Mouse (Mus musculus) liver, embryonic 14.5 days (tissue): ENCODE measurements around the gene Cox20. TPM values are rescaled to one million over a fixed set of nuclear protein-coding genes. Genes with fewer than 3 reads are reported as not detected.
"Not testable (repeated sequence)": the region's sequence is repeated elsewhere in the genome, so short reads cannot be mapped to it uniquely, and the experiment has no call there.

Experiments used
- ATAC-seq: fragments of 200-750 bp; cut with Nextera tagmentation; 2 replicates; pipeline ENCODE4 v1.8.0; 2017; ENCODE audit warnings: moderate number of reproducible peaks, mild to moderate bottlenecking, moderate library complexity; ENCODE audit not compliant: insufficient read depth
- DNase-seq, 3 experiments: peaks; one replicate each; pipeline ENCODE4 v3.0.0-alpha.2; 2012 to 2013; ENCODE audit warnings: low read depth in 3 of 3, low spot score in 3 of 3
- H3K27ac ChIP-seq: fragments of 300-500 bp; sonication (generic); 2 replicates; pipeline ENCODE4 v1.5.1; 2014; ENCODE audit warnings: moderate library complexity, mild to moderate bottlenecking, control low read depth, inconsistent platforms
- H3K27me3 ChIP-seq: fragments of 300-500 bp; sonication (generic); 2 replicates; pipeline ENCODE4 v1.6.1; 2014; ENCODE audit warnings: mild to moderate bottlenecking, low read length, moderate library complexity; ENCODE audit not compliant: control insufficient read depth, insufficient read depth
- H3K36me3 ChIP-seq: fragments of 300-500 bp; sonication (generic); replicated peaks from 2 replicates; pipeline ENCODE4 v1.6.1; 2014; ENCODE audit warnings: low read depth; ENCODE audit not compliant: control insufficient read depth, insufficient read depth
- H3K4me1 ChIP-seq, 2 experiments: fragments of 200-500 bp in 1 of 2; fragments of 300-500 bp in 1 of 2; sonication (generic) in 1 of 2; replicated peaks; 2 replicates each; pipeline ENCODE4 v1.6.1; 2012 to 2014; ENCODE audit warnings: antibody characterized with exemption in 1 of 2, inconsistent platforms in 1 of 2, low read length in 1 of 2; ENCODE audit not compliant: control insufficient read depth in 2 of 2, insufficient read depth in 2 of 2
- H3K4me2 ChIP-seq: fragments of 300-500 bp; sonication (generic); 2 replicates; pipeline ENCODE4 v1.6.1; 2014; ENCODE audit warnings: low read depth, mild to moderate bottlenecking, control low read depth, moderate library complexity
- H3K4me3 ChIP-seq, 2 experiments: fragments of 200-500 bp in 1 of 2; fragments of 300-500 bp in 1 of 2; sonication (generic) in 1 of 2; 2 replicates each; pipeline ENCODE4 v1.5.1; 2012 to 2014; ENCODE audit warnings: low read depth in 2 of 2, low read length in 2 of 2, mild to moderate bottlenecking in 2 of 2, control low read depth in 1 of 2, inconsistent platforms in 1 of 2, moderate library complexity in 1 of 2; ENCODE audit not compliant: insufficient read depth in 1 of 2
- H3K9ac ChIP-seq: fragments of 300-500 bp; sonication (generic); replicated peaks from 2 replicates; pipeline ENCODE4 v1.6.1; 2014; ENCODE audit warnings: mild to moderate bottlenecking, control low read depth, moderate library complexity
- H3K9me3 ChIP-seq: fragments of 300-500 bp; sonication (generic); 2 replicates; pipeline ENCODE4 v1.6.1; 2016; ENCODE audit warnings: low read length, mixed read lengths; ENCODE audit not compliant: control insufficient read depth
- CTCF ChIP-seq: IDR thresholded peaks from 2 replicates; pipeline ENCODE4 v1.5.1; 2016; ENCODE audit warnings: antibody characterized with exemption, low read depth, control low read depth
- EP300 ChIP-seq: IDR thresholded peaks from 2 replicates; pipeline ENCODE4 v1.6.1; 2016; ENCODE audit warnings: antibody characterized with exemption, low read depth
- WGBS: fragments of 180-500 bp; shearing (Covaris S2); extraction: QIAGEN DNeasy Blood & Tissue Kit; methylation state at CpG from one replicate; pipeline ENCODE4 v1.1.7; 2014; ENCODE audit not compliant: insufficient replicate concordance; 5-methylcytosine and 5-hydroxymethylcytosine counted together
- polyA plus RNA-seq, 2 experiments: library from polyadenylated mRNA; depleted of rRNA in 1 of 2; stranded (reverse) in 1 of 2; unstranded in 1 of 2; fragments of >200 nt; fragmentation: Nextera tagmentation in 1 of 2; extraction: Ambion mirVana in 1 of 2; gene quantifications; 2 replicates each; pipeline versions ENCODE4 v1.2.1 to v1.2.3; 2012 to 2014

Cox20 gene
- polyA plus RNA-seq, 2 experiments = 42.9 to 97.3 TPM

DNA sequence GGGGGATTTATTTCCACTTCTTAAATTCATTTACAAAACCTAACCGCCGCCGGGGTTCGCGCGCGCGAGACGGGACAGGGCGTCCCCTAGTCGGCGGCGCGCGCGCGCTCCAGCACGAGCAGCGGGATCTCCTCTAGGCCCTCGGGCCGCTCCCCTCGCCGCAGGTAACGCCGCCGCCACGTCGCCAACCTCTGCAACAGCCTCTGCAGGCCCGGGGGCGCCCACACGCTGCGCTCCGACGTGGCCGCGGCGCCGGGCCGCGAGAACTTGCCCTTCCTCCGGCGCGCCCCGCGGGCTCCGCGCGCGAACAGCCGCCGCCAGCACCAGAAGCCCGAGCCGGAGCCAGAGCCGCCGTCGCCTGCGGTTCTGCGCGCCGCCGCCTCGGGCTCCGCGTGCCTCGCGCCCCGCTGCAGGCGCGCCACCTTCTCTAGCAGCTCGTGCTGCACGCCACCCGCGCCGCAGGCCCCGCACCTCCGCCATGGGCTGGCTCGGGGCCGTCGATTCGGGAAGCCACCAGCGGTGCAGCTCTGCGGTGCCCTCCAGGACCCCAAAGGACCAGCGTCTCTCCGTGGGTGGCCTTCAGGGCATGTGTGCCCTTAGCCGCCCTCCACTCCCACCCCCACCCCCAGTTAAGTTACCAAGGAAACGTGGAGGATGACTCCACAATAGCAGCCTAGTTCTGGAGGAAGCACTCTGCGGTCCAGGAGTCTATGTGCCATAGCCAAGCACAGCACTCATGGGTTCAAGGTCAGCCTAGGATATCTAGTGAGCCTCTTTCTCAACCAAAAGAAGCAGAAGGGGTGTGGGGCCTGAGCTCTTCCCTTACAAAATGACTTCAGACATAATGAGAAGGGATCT lies 42.6 kb upstream of the Cox20 start:
- no peak overlapping the region for H3K27ac ChIP-seq
- H3K9ac ChIP-seq = no peak overlapping the region
- H3K4me2 ChIP-seq = peak overlapping the region; percentile 64
- H3K36me3 ChIP-seq = no peaks in the 10 kb centered on the region
- H3K27me3 ChIP-seq = peaks cover 14% of the 10 kb centered on the region
- peak overlapping the region; percentile 52 to 57 for H3K4me3 ChIP-seq
- no peaks in the 10 kb centered on the region for H3K9me3 ChIP-seq
- no peaks in the 10 kb centered on the region for H3K4me1 ChIP-seq
- ATAC-seq = peak; percentile 65
- under 1% methylated on average over 87 of the region's 87 CpGs for WGBS
- TF ChIP-seq CTCF = no peak
- TF ChIP-seq EP300 = no peak
- DNase-seq = no peak

DNA sequence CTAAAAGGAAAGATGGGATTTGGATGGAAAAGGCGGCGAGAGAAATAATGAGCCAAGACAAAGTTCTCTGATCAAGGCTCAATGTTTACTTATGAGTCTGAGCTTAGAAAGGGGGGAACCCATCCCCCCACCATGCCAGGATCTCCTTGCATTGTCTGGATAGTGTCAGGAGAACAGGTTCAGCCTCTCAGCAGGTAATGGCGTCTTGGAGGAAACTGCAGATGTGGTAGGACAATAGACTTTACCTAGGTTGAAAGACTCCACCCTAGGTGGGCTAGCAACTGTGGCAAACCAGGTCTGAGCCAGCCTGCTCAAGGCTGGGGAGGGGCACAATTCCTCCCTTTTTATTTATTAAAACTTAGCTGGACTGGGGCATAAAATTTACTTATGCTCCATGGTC lies 35.6 kb upstream of the Cox20 start:
- WGBS = 80% methylated on average over 3 of the region's 3 CpGs
- not testable (repeated sequence) for H3K9me3 ChIP-seq, H3K4me2 ChIP-seq, H3K4me3 ChIP-seq, H3K27me3 ChIP-seq, ATAC-seq, H3K9ac ChIP-seq, H3K27ac ChIP-seq, H3K36me3 ChIP-seq, DNase-seq, H3K4me1 ChIP-seq

DNA sequence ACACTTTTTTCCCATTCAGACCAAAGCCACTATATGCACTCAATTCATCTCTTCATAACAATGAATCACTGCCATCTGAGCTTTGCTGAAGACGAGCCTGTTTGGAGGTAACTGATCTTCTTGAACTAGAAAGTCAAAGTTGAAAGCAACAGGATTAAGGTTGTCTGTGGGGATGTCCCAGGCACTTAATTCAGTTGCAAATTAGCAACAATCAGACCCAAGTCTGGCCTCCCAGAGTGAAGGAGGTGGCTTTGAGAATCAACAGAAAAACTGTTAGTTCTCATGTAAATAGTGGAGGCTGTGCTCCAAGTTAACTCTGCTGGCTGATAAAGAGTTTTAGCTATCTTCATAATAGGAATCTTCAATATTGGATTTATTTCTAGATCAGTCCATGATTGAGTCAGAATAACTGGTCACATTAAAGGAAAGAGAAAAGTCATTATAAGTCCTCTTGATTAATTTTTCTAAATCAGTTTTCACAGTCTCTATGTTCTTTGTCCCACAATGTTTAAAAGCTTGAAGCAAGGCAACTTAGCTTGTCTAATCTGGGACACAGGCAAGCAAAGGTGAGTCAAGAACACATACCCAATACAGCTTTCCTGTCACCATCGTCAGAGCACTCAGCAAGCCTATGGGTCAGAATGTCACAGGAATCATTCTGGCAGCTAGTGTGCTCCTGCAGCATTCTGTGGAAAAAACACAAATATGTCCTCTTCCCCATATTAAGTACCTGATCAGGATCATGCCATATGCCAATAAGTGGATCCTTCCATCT lies 34.8 kb upstream of the Cox20 start:
- Histone ChIP-seq H3K4me3 (no peak overlapping the region), H3K36me3 (no peaks in the 10 kb centered on the region), H3K4me2 (no peak overlapping the region)

DNA sequence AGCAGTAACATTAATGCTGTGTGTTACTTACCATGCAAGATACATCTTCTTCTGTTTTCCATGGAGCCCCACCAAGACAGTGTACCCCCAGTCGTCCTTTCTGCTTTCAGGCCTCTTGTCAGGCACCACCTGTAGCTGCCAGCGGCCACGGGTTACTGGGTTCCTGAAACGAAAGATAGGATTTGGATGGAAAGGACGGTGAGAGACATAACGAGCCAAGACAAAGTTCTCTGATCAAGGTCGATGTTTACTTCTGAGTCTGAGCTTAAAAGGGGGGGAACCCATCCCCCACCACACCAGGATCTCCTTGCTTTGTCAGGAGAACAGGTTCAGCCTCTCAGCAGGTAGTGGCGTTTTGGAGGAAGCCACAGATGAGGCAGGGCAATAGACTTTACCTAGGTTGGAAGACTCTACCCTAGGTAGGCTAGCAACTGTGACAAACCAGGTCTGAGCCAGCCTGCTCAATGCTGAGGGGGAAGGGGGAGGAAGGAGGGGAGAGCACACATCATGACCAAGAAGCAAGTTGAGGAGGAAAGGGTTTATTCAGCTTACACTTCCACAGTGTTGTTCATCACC lies 31.2 kb upstream of the Cox20 start:
- H3K9ac ChIP-seq = no peak overlapping the region
- no peaks in the 10 kb centered on the region for H3K27me3 ChIP-seq
- no peak overlapping the region for H3K27ac ChIP-seq
- DNase-seq (no peak), ATAC-seq (no peak)
- H3K4me3 ChIP-seq = no peak overlapping the region
- whole genome bisulfite sequencing = 41% methylated on average over 8 of the region's 8 CpGs
- no peak overlapping the region for H3K4me2 ChIP-seq
- no peaks in the 10 kb centered on the region for H3K4me1 ChIP-seq
- no peak for TF ChIP-seq CTCF
- H3K9me3 ChIP-seq = no peaks in the 10 kb centered on the region
- H3K36me3 ChIP-seq = no peaks in the 10 kb centered on the region

More for the DNA sequence above, 34.8 kb upstream of the Cox20 start:
- Histone ChIP-seq H3K4me1 (no peaks in the 10 kb centered on the region), H3K9me3 (no peaks in the 10 kb centered on the region), H3K9ac (no peak overlapping the region), H3K27ac (no peak overlapping the region), H3K27me3 (no peaks in the 10 kb centered on the region)
- TF ChIP-seq CTCF (no peak), EP300 (no peak)
- WGBS = 53% methylated on average over 2 of the region's 2 CpGs
- DNase-seq (no peak), ATAC-seq (no peak)

DNA sequence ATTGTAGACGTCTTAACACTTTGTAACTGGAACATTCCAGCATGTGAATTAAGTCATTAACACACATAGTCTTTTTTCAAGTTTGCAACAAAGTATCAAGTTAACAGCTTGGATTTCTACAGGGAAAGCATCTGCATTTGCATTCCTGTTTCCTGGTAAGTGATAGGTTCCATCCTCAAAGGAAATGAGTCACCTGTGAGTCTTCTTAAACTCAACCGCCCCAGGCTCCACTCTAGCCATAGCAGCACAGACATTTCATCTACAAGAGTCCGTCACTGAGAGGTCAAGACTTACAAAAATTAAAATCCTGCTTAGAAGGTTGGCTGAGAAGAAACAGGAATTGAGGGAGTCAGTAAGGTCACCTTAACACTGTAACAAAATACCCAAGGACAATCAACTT lies 27.2 kb upstream of the Cox20 start:
- H3K36me3 ChIP-seq = no peaks in the 10 kb centered on the region
- DNase-seq (no peak), ATAC-seq (no peak)
- WGBS = 54% methylated on average over 3 of the region's 3 CpGs
- no peaks in the 10 kb centered on the region for H3K27me3 ChIP-seq
- no peaks in the 10 kb centered on the region for H3K4me1 ChIP-seq
- no peak overlapping the region for H3K4me3 ChIP-seq
- TF ChIP-seq CTCF (no peak), EP300 (no peak)
- H3K9ac ChIP-seq = no peak overlapping the region
- H3K4me2 ChIP-seq = no peak overlapping the region
- H3K9me3 ChIP-seq = no peaks in the 10 kb centered on the region
- H3K27ac ChIP-seq = no peak overlapping the region
